Mouse (Mus musculus) thymus, adult 2 months (tissue): Measurements from ENCODE around the gene Icos.

Experiments
- CTCF ChIP-seq: fragments of 200-500 bp; IDR thresholded peaks from 2 replicates; pipeline ENCODE4 v1.5.1; 2012; ENCODE audit warnings: mild to moderate bottlenecking, control low read depth, low read length, moderate library complexity, borderline replicate concordance; ENCODE audit not compliant: control insufficient read depth, poor library complexity, insufficient read depth; ENCODE audit errors: extremely low read depth
- POLR2A ChIP-seq: fragments of 200-500 bp; IDR thresholded peaks from 2 replicates; pipeline ENCODE4 v1.6.1; 2012; ENCODE audit warnings: mild to moderate bottlenecking, low read length, control low read depth, moderate library complexity; ENCODE audit not compliant: control insufficient read depth, poor library complexity, insufficient read depth; ENCODE audit errors: extremely low read depth

- TF ChIP-seq POLR2A = no peak
- no peak for TF ChIP-seq CTCF
Observed at GRCm38 (mm10) chr1:60977641-60978040, at the start of gene Icos.
